Mouse (Mus musculus) thymus, adult 2 months (tissue): ENCODE results near the gene Cnot6l.

Experiments used
- CTCF ChIP-seq: fragments of 200-500 bp; IDR thresholded peaks from 2 replicates; pipeline ENCODE4 v1.5.1; 2012; ENCODE audit warnings: mild to moderate bottlenecking, control low read depth, low read length, moderate library complexity, borderline replicate concordance; ENCODE audit not compliant: control insufficient read depth, poor library complexity, insufficient read depth; ENCODE audit errors: extremely low read depth
- POLR2A ChIP-seq: fragments of 200-500 bp; IDR thresholded peaks from 2 replicates; pipeline ENCODE4 v1.6.1; 2012; ENCODE audit warnings: mild to moderate bottlenecking, low read length, control low read depth, moderate library complexity; ENCODE audit not compliant: control insufficient read depth, poor library complexity, insufficient read depth; ENCODE audit errors: extremely low read depth

- TF ChIP-seq CTCF (no peak), POLR2A (no peak)
Measured at GRCm38 (mm10) chr5:96207531-96207930, 43.6 kb upstream of the Cnot6l start.
